Mouse (Mus musculus) heart, adult 8-10 months (tissue): ENCODE measurements around the gene Stt3a. TPM values are rescaled to one million over a fixed set of nuclear protein-coding genes. Genes with fewer than 3 reads are reported as not detected.
A peak's percentile ranks its signal among the peaks of the same experiment; 100 is the strongest.

Experiments
- DNase-seq: peaks from one replicate; pipeline ENCODE4 v3.0.0; 2022; ENCODE audit warnings: low spot score
- total RNA-seq, 4 experiments: library from RNA; stranded (reverse); gene quantifications; 2 replicates each; pipeline ENCODE4 v1.2.4; 2022

The Stt3a gene
- total RNA-seq: 10 to 100 TPM; 51.1 to 59.0 (median 56.2) TPM

- peak; percentile 99 for DNase-seq
Measured at GRCm38 (mm10) chr9:36767203-36768143, at the start of gene Stt3a. Gene Stt3a, minus strand, starts transcription at chr9:36767679.

DNA sequence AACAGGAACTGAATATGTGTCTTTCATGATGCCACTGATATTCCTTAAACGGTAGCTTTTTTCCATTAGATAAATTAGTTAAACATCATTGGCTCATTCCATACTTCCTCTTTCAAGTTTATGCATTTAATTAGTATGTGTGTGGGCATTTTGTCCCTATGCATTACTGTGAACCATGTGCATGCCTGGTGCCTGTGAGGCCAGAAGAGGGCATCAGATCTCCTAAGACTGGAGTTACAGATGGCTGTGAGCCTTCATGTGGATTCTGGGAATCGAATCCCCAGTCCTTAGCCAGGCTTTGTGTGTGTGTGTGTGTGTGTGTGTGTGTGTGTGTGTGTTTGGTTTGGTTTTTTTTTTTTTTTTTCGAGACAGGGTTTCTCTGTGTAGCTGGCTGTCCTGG lies 47.0 kb upstream of the Stt3a start:
- no peak for DNase-seq

- no peak for DNase-seq
Measured at GRCm38 (mm10) chr9:36808126-36808785, 40.8 kb upstream of the Stt3a start.

- no peak for DNase-seq
Measured at GRCm38 (mm10) chr9:36805256-36805975, 37.9 kb upstream of the Stt3a start.

- DNase-seq: no peak
Measured at GRCm38 (mm10) chr9:36803926-36804325, 36.4 kb upstream of the Stt3a start.

DNA sequence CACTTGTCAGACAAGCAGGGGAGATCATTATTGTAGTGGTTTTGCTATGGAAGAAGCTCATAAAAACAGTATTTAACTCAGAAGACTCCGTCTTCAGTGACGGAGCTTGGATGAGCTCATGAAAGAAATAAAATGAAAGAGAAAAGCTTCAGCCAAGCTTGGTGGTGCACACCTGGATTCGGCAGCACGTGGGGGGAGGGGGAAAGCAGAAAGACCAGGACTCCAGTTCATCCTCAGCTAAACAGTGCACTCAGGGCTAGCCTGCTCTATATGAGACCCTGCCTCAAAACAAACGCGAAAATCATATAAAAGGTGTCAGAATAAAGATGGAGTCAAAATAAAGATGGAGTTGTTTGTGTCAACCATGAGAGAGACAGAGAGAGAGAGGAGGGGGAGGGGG lies 35.9 kb upstream of the Stt3a start:
- no peak for DNase-seq

- no peak for DNase-seq
Measured at GRCm38 (mm10) chr9:36802951-36803350, 35.5 kb upstream of the Stt3a start.

DNA sequence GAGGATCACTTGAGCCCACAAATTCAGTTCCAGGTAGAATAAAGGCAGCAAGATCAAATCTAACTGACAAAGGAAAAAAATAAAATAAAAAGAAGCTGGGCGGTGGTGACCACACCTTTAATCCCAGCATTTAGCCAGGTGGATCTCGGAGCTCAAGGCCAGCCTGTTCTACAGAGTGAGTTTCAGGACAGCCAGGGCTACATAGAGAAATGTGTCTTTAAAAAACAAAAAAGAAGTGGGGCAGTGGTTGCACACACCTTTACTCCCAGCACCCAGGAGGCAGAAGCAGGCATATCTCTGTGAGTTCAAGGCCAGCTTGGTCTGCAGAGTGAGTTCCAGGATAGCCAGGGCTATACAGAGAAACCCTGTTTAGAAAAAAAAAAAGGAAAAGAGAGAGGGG lies 34.5 kb upstream of the Stt3a start:
- DNase-seq: no peak

DNA sequence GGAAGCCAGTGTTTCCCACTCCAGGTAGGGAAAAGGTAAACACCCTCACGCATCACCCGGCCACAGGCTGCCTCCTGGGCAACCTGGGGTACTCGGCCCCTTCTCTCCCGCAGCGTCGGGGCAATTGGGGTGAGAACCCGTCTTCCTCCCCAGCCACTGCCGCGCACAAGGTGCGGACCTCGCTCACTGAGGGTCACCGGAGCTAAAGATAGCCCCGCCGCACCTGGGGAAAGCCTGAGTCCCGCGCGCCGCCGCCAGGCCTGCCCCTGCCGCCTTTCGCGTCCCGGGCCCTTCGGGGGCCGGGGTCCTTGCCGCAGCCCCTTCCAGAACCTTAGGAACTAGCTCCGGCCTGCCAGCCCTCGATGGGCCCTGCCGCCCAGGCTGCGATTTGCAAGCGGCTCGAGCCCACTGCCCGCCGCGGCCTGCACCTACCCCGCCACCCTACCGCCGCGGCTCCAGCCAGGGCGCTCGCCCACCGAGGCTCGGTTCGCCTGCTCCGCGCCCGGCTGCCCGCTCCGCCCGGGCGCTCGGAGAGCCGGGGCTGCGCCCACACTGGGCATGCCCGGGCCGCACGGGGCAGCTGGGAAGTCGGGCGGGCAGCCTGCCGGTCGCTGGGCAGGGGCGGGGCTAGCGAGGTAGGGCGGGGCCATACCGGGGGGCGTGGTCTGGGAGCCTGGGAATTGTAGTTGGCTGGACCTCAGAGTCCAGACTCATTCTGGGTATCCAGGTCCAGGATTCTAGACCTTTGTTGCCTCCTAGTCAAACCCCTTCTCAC lies 29.5 kb upstream of the Stt3a start, which contains the start of gene Ei24:
Gene Ei24 (minus strand): TSS at position 613 of the 775 bp plus-strand sequence.
- peak; percentile 93 for DNase-seq

- no peak for DNase-seq
Measured at GRCm38 (mm10) chr9:36796224-36796623, 28.7 kb upstream of the Stt3a start.

DNA sequence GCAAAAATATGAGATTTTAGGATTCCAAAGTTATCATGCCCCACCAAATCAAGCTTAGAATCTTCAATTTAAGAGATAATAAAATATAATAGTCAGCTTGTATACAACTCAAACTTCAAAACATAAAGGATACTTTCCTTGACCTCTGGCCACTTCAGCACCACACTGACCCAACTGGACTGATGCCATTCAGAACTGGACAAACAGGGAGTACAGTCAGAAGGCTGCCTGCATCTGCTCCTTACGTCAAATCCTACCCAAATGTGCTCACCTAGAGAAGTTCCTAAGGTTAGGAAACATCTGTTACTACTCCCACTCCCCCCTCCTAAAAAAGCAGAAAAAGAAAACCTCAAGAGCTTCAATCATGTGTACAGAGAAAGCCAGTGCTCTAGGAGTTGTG lies 28.1 kb upstream of the Stt3a start:
- DNase-seq: no peak

DNA sequence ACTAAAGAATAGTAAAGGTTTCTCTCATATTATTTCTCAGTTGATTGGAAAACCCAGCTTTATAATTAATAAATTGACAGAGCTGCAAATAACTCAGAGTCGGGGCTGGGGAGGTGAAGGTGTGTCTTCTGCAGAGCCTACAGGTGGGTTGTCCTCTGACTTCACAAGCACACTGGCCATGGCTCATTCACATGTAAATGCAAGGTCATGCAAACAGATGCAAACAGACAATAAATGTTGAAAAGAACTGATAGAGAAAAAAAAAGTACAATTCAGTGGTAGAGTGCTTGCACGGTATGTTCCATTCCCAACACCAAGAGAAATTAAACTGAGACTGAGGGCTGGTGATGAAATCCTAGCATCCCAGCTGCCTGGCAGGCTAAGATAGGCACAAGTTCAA lies 27.0 kb upstream of the Stt3a start:
- DNase-seq: no peak

DNA sequence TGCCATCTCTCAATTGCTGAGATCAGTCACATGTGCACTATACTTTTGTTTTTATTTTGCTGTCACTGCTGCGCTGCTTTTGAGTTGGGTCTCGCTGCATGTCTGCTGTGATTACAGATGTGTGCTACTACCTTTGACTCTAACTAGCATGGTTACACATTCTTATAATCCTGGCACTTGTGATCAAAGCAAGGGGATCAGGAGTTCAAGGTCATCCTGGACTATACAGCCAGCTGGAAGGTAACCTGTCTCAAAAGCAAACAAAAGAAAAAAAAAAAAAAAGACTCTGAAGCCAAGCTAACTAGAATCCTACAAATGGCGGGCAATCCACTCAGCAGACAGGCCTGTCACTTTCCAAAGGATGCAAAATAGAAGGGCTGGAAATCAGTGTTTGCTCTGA lies 24.7 kb upstream of the Stt3a start:
- no peak for DNase-seq

- DNase-seq: no peak
Measured at GRCm38 (mm10) chr9:36783921-36784320, 16.4 kb upstream of the Stt3a start.

DNA sequence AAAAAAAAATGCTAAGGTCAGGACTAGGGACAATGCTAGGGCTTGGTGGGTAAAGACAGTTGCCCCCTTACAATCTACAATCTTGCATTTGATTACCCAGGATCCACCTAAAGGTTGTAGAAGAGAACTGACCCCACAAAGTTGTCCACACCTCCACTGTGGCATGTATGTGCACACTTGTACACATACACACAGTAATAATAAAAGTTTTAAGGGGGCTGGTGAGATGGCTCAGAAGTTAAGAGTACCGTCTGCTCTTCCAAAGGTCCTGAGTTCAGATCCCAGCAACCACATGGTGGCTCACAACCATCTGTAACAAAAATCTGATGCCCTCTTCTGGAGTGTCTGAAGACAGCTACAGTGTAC lies 1.6 kb upstream of the Stt3a start:
- no peak for DNase-seq

GRCm38 (mm10) chr9:36768156-36769047 lies 923 bp upstream of the Stt3a start:
- DNase-seq: no peak

- DNase-seq: no peak
Measured at GRCm38 (mm10) chr9:36764378-36764777, 3.1 kb downstream of the Stt3a start.

DNA sequence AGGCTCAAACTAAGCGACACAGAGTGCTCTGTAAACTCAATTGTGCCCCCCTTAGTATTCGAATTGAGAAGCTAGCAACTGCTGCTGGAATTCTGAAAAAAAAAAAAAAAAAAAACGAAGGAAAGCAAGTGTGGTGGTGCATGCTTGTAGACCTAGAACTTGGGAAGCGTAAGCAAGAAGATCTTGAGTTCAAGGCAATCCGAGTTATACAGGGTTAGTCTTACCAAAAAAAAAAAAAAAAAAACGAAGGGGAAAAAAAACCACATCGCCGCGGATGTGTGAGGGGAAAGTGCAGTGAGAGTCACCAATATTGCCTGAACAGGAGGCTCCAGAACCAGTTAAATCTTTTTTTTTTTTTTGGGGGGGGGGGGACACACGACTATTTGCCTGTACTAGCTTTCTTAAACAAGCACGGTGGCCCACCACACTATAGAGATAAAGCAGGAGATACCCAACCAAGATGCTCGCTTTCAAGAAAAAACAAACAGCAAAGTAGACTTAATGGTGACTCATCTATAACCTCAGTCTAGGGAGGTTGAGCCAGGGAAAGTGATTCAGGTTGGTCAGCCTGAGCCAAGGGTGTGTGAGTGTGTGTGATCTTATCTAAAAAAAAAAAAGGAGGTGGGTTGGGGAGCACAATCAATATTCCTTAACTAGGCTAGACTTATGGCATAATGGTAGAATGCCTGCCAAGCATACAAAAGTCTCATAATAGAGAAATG lies 40.3 kb downstream of the Stt3a start, which contains the start of gene Chek1:
Gene Chek1 (minus strand): TSS at position 32 of the 722 bp plus-strand sequence.
- no peak for DNase-seq
